Mouse (Mus musculus) gastrocnemius, postnatal 10 days (tissue): ENCODE data around the gene Secisbp2. TPM values are rescaled to one million over a fixed set of nuclear protein-coding genes. Genes with fewer than 3 reads are reported as not detected.

Experiments
- total RNA-seq, 2 experiments: library from RNA; stranded (reverse); gene quantifications; 2 replicates each; pipeline ENCODE4 v1.2.3; 2021

Gene Secisbp2
- total RNA-seq, 2 experiments from 2014 or later = 9.8 to 14.0 TPM

Other genes starting within 250 kb of the Secisbp2 start
- gene S1pr3, start 243.1 kb upstream of the Secisbp2 start, total RNA-seq = 10 to 100 TPM; 14.6 to 21.7 TPM
- gene Shc3, start 82.3 kb upstream of the Secisbp2 start, total RNA-seq = 1 to 10 TPM; 3.0 to 4.1 TPM
- gene Cks2, start 6.5 kb upstream of the Secisbp2 start, total RNA-seq = 10 to 100 TPM; 14.5 to 17.7 TPM
- gene Sema4d, start 142.1 kb downstream of the Secisbp2 start, total RNA-seq = 100 to 1,000 TPM; 125 to 130 TPM
- 10 to 100 TPM in 1 of 2 experiments, 1 to 10 TPM in 1; 8.5 to 33.5 TPM for gene Gadd45g, start 195.0 kb downstream of the Secisbp2 start, total RNA-seq